Mouse (Mus musculus) CH12.LX (cell line): Measurements from ENCODE around the gene Mycn.

ENCODE experiments used
- BHLHE40 ChIP-seq: IDR thresholded peaks from 2 replicates; pipeline ENCODE4 v1.6.1; 2011; ENCODE audit warnings: mild to moderate bottlenecking, low read depth, low read length, improper control_type of control experiment
- E2F4 ChIP-seq: IDR thresholded peaks from 2 replicates; pipeline ENCODE4 v1.6.1; 2011; ENCODE audit warnings: low read depth, low read length, improper control_type of control experiment; ENCODE audit not compliant: insufficient replicate concordance
- ELF1 ChIP-seq: IDR thresholded peaks from 2 replicates; pipeline ENCODE4 v1.6.1; 2014; ENCODE audit warnings: low read depth, mild to moderate bottlenecking, inconsistent platforms, low read length, improper control_type of control experiment
- EP300 ChIP-seq: IDR thresholded peaks from 2 replicates; pipeline ENCODE4 v1.6.1; 2011; ENCODE audit warnings: low read length, improper control_type of control experiment
- MAFK ChIP-seq: IDR thresholded peaks from 2 replicates; pipeline ENCODE4 v1.6.1; 2011; ENCODE audit warnings: low read length, improper control_type of control experiment; ENCODE audit not compliant: insufficient replicate concordance
- MAX ChIP-seq: IDR thresholded peaks from 2 replicates; pipeline ENCODE4 v1.6.1; 2011; ENCODE audit warnings: low read length, improper control_type of control experiment
- POLR2A ChIP-seq: IDR thresholded peaks from 2 replicates; pipeline ENCODE4 v1.6.1; 2011; ENCODE audit warnings: low read depth, mild to moderate bottlenecking, improper control_type of control experiment, low read length
- POLR2AphosphoS2 ChIP-seq: IDR thresholded peaks from 2 replicates; pipeline ENCODE4 v1.6.1; 2011; ENCODE audit warnings: low read depth, low read length, improper control_type of control experiment
- RCOR1 ChIP-seq: conservative IDR thresholded peaks from 2 replicates; pipeline ENCODE4 v1.6.1; 2012; ENCODE audit warnings: low read depth, mild to moderate bottlenecking, inconsistent platforms, low read length, improper control_type of control experiment
- TCF12 ChIP-seq: IDR thresholded peaks from 2 replicates; pipeline ENCODE4 v1.6.1; 2014; ENCODE audit warnings: low read depth, mild to moderate bottlenecking, inconsistent platforms, low read length, improper control_type of control experiment
- USF1 ChIP-seq: IDR thresholded peaks from 2 replicates; pipeline ENCODE4 v1.6.1; 2014; ENCODE audit warnings: low read depth, mild to moderate bottlenecking, inconsistent platforms, low read length, improper control_type of control experiment
- ZKSCAN1 ChIP-seq: IDR thresholded peaks from 2 replicates; pipeline ENCODE4 v1.6.1; 2012; ENCODE audit warnings: low read depth, inconsistent platforms, low read length, improper control_type of control experiment, borderline replicate concordance
- ZMIZ1 ChIP-seq: IDR thresholded peaks from 2 replicates; pipeline ENCODE4 v1.6.1; 2012; ENCODE audit warnings: low read depth, mild to moderate bottlenecking, inconsistent platforms, low read length, improper control_type of control experiment

GRCm38 (mm10) chr12:12920166-12921157, 21.3 kb downstream of the Mycn start:
- no peak for TF ChIP-seq POLR2AphosphoS2
- TF ChIP-seq MAFK: no peak
- TF ChIP-seq POLR2A: no peak
- TF ChIP-seq EP300: no peak
- no peak for TF ChIP-seq ELF1
- TF ChIP-seq E2F4: no peak
- no peak for TF ChIP-seq MAX
- TF ChIP-seq TCF12: no peak
- TF ChIP-seq USF1: no peak
- TF ChIP-seq BHLHE40: no peak
- no peak for TF ChIP-seq ZMIZ1
- no peak for TF ChIP-seq ZKSCAN1
- TF ChIP-seq RCOR1: no peak
